Mouse (Mus musculus) embryonic facial prominence, embryonic 13.5 days (tissue): Measurements from ENCODE around the gene Pidd1. TPM values are rescaled to one million over a fixed set of nuclear protein-coding genes. Genes with fewer than 3 reads are reported as not detected.
"Not testable (repeated sequence)": the region's sequence is repeated elsewhere in the genome, so short reads cannot be mapped to it uniquely, and the experiment has no call there.

Experiments
- ATAC-seq: fragments of 200-750 bp; cut with Nextera tagmentation; 2 replicates; pipeline ENCODE4 v1.8.0; 2017; ENCODE audit warnings: low read depth; ENCODE audit not compliant: insufficient number of reproducible peaks, insufficient read depth, low FRiP score, low TSS enrichment
- H3K27ac ChIP-seq: fragments of 300-500 bp; sonication (generic); 2 replicates; pipeline ENCODE4 v1.5.1; 2015; ENCODE audit warnings: moderate library complexity, mild to moderate bottlenecking, inconsistent platforms
- H3K27me3 ChIP-seq: fragments of 300-500 bp; sonication (generic); 2 replicates; pipeline ENCODE4 v1.6.1; 2015; ENCODE audit warnings: mild to moderate bottlenecking, inconsistent platforms
- H3K36me3 ChIP-seq: fragments of 300-500 bp; sonication (generic); 2 replicates; pipeline ENCODE4 v1.6.1; 2015; ENCODE audit warnings: mild to moderate bottlenecking, inconsistent platforms
- H3K4me1 ChIP-seq: fragments of 300-500 bp; sonication (generic); 2 replicates; pipeline ENCODE4 v1.6.1; 2015; ENCODE audit warnings: inconsistent platforms
- H3K4me2 ChIP-seq: fragments of 300-500 bp; sonication (generic); 2 replicates; pipeline ENCODE4 v1.6.1; 2015; ENCODE audit warnings: moderate library complexity, mild to moderate bottlenecking, inconsistent platforms
- H3K4me3 ChIP-seq: fragments of 300-500 bp; sonication (generic); 2 replicates; pipeline ENCODE4 v1.5.1; 2015; ENCODE audit warnings: mild to moderate bottlenecking, inconsistent platforms
- H3K9ac ChIP-seq: fragments of 300-500 bp; sonication (generic); 2 replicates; pipeline ENCODE4 v1.6.1; 2015; ENCODE audit warnings: mild to moderate bottlenecking, inconsistent platforms
- H3K9me3 ChIP-seq: fragments of 300-500 bp; sonication (generic); 2 replicates; pipeline ENCODE4 v1.6.1; 2016; ENCODE audit warnings: inconsistent platforms
- WGBS: fragments of 180-500 bp; shearing (Covaris S2); methylation state at CpG from one replicate; pipeline ENCODE4 v1.1.7; 2015; ENCODE audit warnings: mixed read lengths; 5-methylcytosine and 5-hydroxymethylcytosine counted together
- polyA plus RNA-seq: library from polyadenylated mRNA; unstranded; fragments of >200 nt; fragmentation: Nextera tagmentation; extraction: Ambion mirVana; gene quantifications from 2 replicates; pipeline ENCODE4 v1.2.1, GENCODE M21; 2015

The Pidd1 gene
- polyA plus RNA-seq, 1 experiment from 2014 or later, result 11.4 TPM

DNA sequence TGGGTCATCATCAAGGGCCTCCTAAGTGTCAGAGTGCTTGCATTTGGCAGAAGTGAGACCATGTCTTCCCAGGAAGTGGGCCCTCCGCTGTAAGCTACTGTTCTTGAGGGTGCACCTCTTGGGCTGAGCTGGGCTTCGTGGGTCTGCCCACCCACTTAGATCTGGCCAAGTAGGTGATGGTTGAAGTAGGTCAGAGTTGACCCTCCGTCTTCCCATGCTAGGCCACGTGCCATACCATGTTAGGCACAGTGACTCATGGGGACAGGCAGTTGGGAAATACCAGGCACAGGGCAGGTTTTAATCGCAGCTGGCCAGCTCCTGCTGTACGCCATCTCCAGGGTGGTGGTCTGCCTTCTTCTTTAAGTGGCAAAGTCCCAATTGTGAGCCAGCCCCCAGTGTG lies 12.9 kb upstream of the Pidd1 start:
- no peak for ATAC-seq
- H3K4me1 ChIP-seq, result peaks cover 23% of the 10 kb centered on the region
- peaks cover 48% of the 10 kb centered on the region for H3K27me3 ChIP-seq
- 85% methylated on average over 6 of the region's 6 CpGs for WGBS
- no peak overlapping the region for H3K27ac ChIP-seq
- H3K4me3 ChIP-seq, result 0 out of 2 replicates have a peak overlapping the region, but pooled peaks have one; percentile 66
- no peaks in the 10 kb centered on the region for H3K9me3 ChIP-seq
- H3K4me2 ChIP-seq, result peak overlapping the region; percentile 98
- H3K36me3 ChIP-seq, result peaks cover 10% of the 10 kb centered on the region
- H3K9ac ChIP-seq, result no peak overlapping the region

- H3K36me3 ChIP-seq, result peaks cover 20% of the 10 kb centered on the region
- H3K4me1 ChIP-seq, result peaks cover 16% of the 10 kb centered on the region
- H3K27me3 ChIP-seq, result peaks cover 38% of the 10 kb centered on the region
- 2% methylated on average over 23 of the region's 23 CpGs for WGBS
- H3K27ac ChIP-seq, result peak overlapping the region; percentile 28; the same call in 1 of the 2 replicates
- no peaks in the 10 kb centered on the region for H3K9me3 ChIP-seq
- peak overlapping the region; percentile 98 for H3K4me2 ChIP-seq
- peak overlapping the region; percentile 76 for H3K9ac ChIP-seq
- no peak for ATAC-seq
- peak overlapping the region; percentile 66 for H3K4me3 ChIP-seq
Observed at GRCm38 (mm10) chr7:141455610-141456314, 11.9 kb upstream of the Pidd1 start.

GRCm38 (mm10) chr7:141454967-141455551 lies 11.2 kb upstream of the Pidd1 start, which contains the start of gene Pnpla2:
Gene Pnpla2 (plus strand): TSS chr7:141455198.
- H3K4me3 ChIP-seq, result peak within 1 kb of the TSS; percentile 66
- H3K27me3 ChIP-seq, result peaks cover 31% of the 10 kb centered on the region
- WGBS, result under 1% methylated on average over 39 of the region's 45 CpGs
- peaks cover 15% of the 10 kb centered on the region for H3K4me1 ChIP-seq
- peak; percentile 73 for ATAC-seq
- H3K27ac ChIP-seq, result peak within 1 kb of the TSS; percentile 28; the same call in 1 of the 2 replicates
- peak within 1 kb of the TSS; percentile 98 for H3K4me2 ChIP-seq
- H3K36me3 ChIP-seq, result peaks cover 27% of the 10 kb centered on the region
- no peaks in the 10 kb centered on the region for H3K9me3 ChIP-seq
- H3K9ac ChIP-seq, result peak within 1 kb of the TSS; percentile 76

DNA sequence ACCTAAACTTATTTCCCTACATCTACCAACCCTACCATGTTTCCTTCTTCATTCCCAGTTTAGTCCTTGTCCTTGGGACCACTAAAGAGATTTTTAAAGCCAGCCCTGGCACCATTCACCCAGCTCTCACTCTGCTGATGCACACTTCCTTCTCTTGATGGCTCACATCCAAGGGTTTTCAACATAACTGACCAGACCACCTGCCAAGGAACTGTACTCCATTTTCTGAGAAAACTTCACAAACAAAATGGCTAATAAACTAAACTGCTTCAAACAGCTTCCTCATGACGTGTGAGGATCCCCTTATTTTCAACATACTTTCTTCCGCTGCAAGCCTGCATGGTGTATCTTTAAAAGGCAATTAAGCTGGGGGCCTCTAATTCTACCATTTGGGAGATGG lies 9.8 kb upstream of the Pidd1 start:
- no peak overlapping the region for H3K9ac ChIP-seq
- no peak overlapping the region for H3K4me2 ChIP-seq
- H3K27me3 ChIP-seq, result peaks cover 17% of the 10 kb centered on the region
- no peak for ATAC-seq
- no peaks in the 10 kb centered on the region for H3K9me3 ChIP-seq
- peaks cover 37% of the 10 kb centered on the region for H3K36me3 ChIP-seq
- H3K4me3 ChIP-seq, result no peak overlapping the region
- H3K27ac ChIP-seq, result no peak overlapping the region
- WGBS, result 78% methylated on average over 2 of the region's 2 CpGs
- peaks cover 24% of the 10 kb centered on the region for H3K4me1 ChIP-seq

GRCm38 (mm10) chr7:141451928-141452327 lies 8.1 kb upstream of the Pidd1 start:
- no peak for ATAC-seq
- Histone ChIP-seq H3K4me2 (no peak overlapping the region), H3K9ac (no peak overlapping the region), H3K4me3 (no peak overlapping the region), H3K4me1 (peaks cover 29% of the 10 kb centered on the region), H3K27ac (no peak overlapping the region), H3K36me3 (peaks cover 40% of the 10 kb centered on the region), H3K27me3 (peaks cover 10% of the 10 kb centered on the region; the same call in 1 of the 2 replicates), H3K9me3 (no peaks in the 10 kb centered on the region)

DNA sequence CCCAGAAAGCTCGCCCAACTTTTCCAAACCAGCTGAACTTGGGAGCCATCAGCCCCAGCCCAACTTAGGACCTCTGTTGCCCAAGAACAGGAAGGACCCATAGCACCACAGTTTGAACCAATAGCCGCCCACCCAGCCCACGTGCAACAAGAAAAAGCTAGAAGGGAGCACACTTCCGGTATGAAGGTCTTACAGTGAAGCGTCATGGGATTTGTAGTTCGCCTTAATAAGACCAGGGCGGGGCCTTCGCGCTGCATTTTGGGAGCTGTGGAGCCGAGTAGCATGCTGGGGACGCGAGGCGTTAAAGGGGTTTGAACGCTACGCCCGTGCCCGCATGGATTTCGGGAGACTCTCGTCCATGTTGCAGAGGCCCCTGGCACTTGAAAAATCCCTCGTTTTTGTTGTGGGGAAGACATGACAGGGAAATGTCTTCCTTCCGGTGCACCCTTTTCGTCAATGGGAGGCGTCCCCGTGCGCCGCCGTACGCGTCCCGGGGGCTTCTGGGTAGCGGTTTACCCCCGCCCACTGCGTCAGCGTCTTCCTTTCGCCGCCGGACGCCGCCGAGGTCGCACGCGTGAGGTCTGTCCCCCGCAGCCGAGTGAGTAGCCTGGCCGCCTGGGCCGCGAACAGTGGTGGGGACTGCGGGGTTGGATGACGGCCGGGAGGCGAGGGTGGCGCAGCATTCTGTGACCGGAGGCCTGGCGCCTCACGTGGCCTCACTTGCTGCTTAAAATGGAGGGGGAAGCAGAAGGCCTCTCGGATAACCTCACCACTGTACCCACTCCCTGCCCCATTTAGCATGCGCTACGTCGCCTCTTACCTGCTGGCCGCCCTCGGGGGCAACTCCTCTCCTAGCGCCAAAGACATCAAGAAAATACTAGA lies 3.5 kb upstream of the Pidd1 start, which contains the start of gene Rplp2:
Gene Rplp2, plus strand, starts transcription at position 261 of the 882 bp plus-strand sequence.
- Histone ChIP-seq H3K27ac (peak within 1 kb of the TSS; percentile 87), H3K4me2 (peak within 1 kb of the TSS; percentile 76), H3K36me3 (peaks cover 39% of the 10 kb centered on the region), H3K9me3 (no peaks in the 10 kb centered on the region), H3K4me3 (peak within 1 kb of the TSS; percentile 81), H3K9ac (peak within 1 kb of the TSS; percentile 95), H3K4me1 (peaks cover 37% of the 10 kb centered on the region), H3K27me3 (no peaks in the 10 kb centered on the region)
- ATAC-seq, result peak; percentile 85
- under 1% methylated on average over 63 of the region's 63 CpGs for WGBS

DNA sequence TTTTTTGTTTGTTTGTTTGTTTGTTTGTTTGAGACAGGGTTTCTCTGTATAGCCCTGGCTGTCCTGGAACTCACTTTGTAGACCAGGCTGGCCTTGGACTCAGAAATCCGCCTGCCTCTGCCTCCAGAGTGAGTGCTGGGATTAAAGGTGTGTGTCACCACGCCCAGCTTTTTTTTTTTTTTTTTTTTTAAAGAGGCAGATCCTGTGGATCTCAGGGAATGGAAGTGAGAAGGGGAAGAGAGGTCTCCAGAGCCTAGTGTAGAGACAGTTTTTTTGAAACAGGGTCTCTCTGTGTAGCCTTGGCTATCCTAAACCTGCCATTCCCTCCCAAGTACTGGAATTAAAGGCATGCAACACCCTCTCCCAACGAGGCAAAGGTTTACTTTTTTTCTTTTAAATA lies 2.5 kb upstream of the Pidd1 start:
- H3K4me2 ChIP-seq, result peak overlapping the region; percentile 76

GRCm38 (mm10) chr7:141443081-141443821 lies 574 bp downstream of the Pidd1 start:
- H3K27ac ChIP-seq, result peak overlapping the region; percentile 53
- H3K27me3 ChIP-seq, result no peaks in the 10 kb centered on the region
- WGBS, result 19% methylated on average over 12 of the region's 12 CpGs
- H3K36me3 ChIP-seq, result peaks cover 34% of the 10 kb centered on the region
- peaks cover 40% of the 10 kb centered on the region for H3K4me1 ChIP-seq
- peak overlapping the region; percentile 52 for H3K4me3 ChIP-seq
- H3K4me2 ChIP-seq, result peak overlapping the region; percentile 86
- 0 out of 2 replicates have a peak, but pooled peaks have one; percentile 0 for ATAC-seq
- no peaks in the 10 kb centered on the region for H3K9me3 ChIP-seq
- peak overlapping the region; percentile 75 for H3K9ac ChIP-seq

More for the DNA sequence above, 2.5 kb upstream of the Pidd1 start:
- not testable (repeated sequence) for ATAC-seq, H3K9ac ChIP-seq, H3K27ac ChIP-seq, H3K9me3 ChIP-seq, H3K4me3 ChIP-seq, H3K27me3 ChIP-seq
- Histone ChIP-seq H3K36me3 (peaks cover 34% of the 10 kb centered on the region), H3K4me1 (peaks cover 46% of the 10 kb centered on the region)
- WGBS, result 83% methylated on average over 3 of the region's 3 CpGs

DNA sequence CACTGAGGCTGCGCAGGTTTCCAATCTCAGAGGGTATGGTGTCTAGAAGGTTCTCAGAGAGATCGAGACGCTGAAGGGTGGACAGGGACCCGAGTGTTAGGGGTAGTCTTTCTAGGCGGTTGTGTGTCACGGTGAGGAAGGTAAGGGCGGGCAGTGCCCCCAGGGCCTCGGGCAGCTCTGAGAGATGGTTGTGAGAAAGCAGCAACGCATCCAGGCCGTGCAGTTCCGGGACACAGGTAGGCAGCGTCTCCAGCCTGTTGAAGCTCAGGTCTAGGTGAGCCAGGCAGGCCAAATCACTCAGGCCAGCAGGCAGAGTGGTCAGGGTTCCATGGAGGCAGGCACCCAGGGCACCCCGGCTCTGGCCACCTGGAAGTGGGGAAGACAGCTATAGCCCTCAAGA lies 1.6 kb downstream of the Pidd1 start:
- Histone ChIP-seq H3K27me3 (no peaks in the 10 kb centered on the region), H3K36me3 (peaks cover 38% of the 10 kb centered on the region), H3K4me1 (peaks cover 46% of the 10 kb centered on the region), H3K9ac (peak overlapping the region; percentile 75), H3K9me3 (no peaks in the 10 kb centered on the region), H3K4me3 (peak overlapping the region; percentile 52), H3K4me2 (peak overlapping the region; percentile 86), H3K27ac (no peak overlapping the region)
- no peak for ATAC-seq
- 89% methylated on average over 13 of the region's 13 CpGs for WGBS

DNA sequence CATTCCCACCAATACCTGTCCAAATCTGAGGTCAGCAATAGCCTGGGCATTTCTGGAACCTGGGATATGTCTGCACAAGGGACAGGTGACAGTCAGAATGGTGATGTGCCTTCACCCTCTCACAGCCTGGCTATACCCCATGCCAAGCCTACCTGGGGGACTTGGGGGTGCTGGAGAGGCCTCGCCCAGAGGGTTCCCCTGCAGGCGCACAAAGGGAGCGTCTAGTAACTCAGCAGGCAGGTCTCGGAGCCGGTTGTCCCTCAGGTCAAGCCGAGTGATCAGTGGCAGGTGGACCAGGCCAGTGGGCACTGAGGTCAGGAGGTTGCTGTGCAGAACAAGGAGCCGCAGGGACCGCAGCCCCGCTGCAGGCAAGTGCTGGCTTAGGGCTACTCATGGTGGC lies 2.4 kb downstream of the Pidd1 start:
- Histone ChIP-seq H3K4me3 (0 out of 2 replicates have a peak overlapping the region, but pooled peaks have one; percentile 52), H3K9ac (peak overlapping the region; percentile 75), H3K4me1 (peaks cover 49% of the 10 kb centered on the region), H3K4me2 (0 out of 2 replicates have a peak overlapping the region, but pooled peaks have one; percentile 5), H3K36me3 (peaks cover 38% of the 10 kb centered on the region), H3K27me3 (no peaks in the 10 kb centered on the region), H3K9me3 (no peaks in the 10 kb centered on the region), H3K27ac (no peak overlapping the region)
- ATAC-seq, result no peak
- WGBS, result 90% methylated on average over 9 of the region's 9 CpGs
